Mouse (Mus musculus) left cerebral cortex, adult 9 months (tissue): Measurements from ENCODE around the gene Zfp36.

Source experiments
- DNase-seq, 2 experiments: peaks; one replicate each; pipeline ENCODE4 v3.0.0; 2022; ENCODE audit warnings: low spot score in 2 of 2

Zfp36 gene

DNA sequence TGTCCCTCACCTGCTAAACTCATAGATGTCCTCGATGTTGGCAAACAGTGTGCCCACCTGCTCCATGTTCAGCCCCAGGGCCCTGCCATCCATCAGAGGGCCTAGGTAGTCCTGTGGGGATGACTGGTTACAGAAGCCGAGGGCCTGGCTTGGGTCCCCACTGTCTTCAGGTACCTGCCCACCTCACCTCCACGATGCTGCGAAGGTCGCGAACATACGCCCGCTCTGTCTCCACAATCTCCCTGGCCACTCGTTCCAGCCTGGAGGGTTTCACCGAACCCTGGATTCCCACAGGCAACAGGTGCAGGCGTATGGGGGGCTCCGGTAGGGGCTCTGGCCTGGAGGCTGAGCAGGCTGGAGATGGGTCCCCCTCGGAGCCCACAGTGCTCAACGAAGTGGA lies 10.0 kb downstream of the Zfp36 start:
- no peak for DNase-seq

- no peak for DNase-seq
Observed at GRCm38 (mm10) chr7:28368276-28368920, 11.7 kb downstream of the Zfp36 start.

GRCm38 (mm10) chr7:28367663-28368275 lies 12.3 kb downstream of the Zfp36 start:
- DNase-seq, result no peak

- no peak for DNase-seq
Observed at GRCm38 (mm10) chr7:28362441-28363060, 17.5 kb downstream of the Zfp36 start.

- DNase-seq, result no peak
Observed at GRCm38 (mm10) chr7:28361647-28362341, 18.3 kb downstream of the Zfp36 start.

- no peak for DNase-seq
Observed at GRCm38 (mm10) chr7:28360291-28360690, 19.8 kb downstream of the Zfp36 start.

DNA sequence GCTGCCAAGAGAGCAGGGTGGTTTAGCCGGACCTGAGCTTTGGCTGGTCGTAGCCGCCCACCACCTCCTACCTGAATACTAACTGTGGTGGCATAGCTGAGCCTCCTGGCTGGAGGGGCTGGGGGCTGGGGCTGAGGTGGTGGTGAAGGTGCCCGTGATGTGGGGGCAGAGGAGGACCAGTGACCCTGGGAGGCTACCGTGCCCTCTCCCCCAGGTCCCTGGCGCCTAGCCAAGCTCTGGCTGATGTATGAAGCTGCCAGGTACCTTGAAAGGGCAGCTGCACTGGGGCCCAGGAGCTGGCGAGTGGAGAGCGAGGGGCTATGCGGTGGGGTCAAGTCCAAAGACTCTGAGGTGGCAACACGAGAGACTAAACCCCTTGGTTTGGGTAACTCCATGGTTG lies 20.2 kb downstream of the Zfp36 start:
- DNase-seq, result no peak

DNA sequence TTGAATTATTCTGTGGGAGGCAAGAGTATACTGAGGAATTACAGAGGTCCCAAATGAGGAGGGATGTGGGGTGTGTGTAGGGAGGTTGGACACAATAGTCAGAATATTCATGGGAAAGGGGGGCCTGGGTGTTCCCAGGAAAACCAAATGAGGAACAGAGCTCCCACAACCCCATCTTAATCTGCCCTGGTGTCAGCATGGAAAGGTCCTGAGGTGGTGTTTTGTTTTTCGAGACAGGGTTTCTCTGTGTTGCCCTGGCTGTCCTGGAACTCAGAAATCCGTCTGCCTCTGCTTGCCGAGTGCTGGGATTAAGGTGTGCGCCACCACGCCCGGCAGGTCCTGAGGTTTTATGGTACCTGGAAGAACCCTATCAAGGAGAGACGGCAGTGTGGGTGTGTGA lies 21.6 kb downstream of the Zfp36 start:
- DNase-seq, result no peak

- DNase-seq, result no peak
Observed at GRCm38 (mm10) chr7:28357984-28358383, 22.1 kb downstream of the Zfp36 start.

- DNase-seq, result no peak
Observed at GRCm38 (mm10) chr7:28356981-28357380, 23.1 kb downstream of the Zfp36 start.

DNA sequence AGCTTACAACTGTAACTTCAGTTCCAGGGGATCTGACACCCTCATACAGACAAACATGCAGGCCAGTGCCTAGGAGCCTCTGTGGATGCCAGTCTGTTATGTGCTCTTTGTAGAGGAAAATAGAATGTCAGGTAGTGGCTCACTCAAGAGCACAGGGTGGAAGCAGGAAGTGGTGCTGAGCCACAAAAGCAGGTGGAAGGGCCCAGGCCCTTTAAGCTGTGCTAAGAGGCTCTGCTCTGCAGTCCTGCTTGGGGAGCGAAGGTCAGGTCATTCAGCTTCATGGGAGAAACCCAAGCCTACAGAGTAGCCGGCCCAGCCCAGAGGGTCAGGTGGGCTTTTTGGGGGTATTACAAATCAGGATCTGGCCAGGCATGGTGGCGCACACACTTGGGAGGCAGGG lies 24.8 kb downstream of the Zfp36 start:
- DNase-seq, result no peak

GRCm38 (mm10) chr7:28354596-28354995 lies 25.5 kb downstream of the Zfp36 start:
- no peak for DNase-seq

GRCm38 (mm10) chr7:28354113-28354581 lies 25.9 kb downstream of the Zfp36 start:
- no peak for DNase-seq

DNA sequence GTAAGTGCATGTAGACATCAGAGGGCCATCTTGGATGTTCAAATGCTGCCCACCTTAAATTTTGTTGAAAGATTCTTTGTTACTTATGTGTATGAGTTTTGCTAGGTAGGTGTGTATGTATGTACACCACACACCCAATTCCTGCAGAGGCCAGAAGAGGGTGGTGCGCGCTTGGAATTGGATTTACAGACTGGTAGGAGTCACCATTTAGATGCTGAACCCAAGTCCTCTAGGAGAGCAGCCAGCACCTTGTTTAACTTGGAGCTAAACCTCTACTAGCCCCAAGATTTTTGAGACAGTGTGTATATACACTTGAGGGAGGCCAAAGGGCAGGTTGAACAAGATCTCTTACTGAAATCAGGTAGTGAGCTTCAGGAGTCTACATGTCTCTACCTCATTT lies 26.8 kb downstream of the Zfp36 start:
- DNase-seq, result no peak

DNA sequence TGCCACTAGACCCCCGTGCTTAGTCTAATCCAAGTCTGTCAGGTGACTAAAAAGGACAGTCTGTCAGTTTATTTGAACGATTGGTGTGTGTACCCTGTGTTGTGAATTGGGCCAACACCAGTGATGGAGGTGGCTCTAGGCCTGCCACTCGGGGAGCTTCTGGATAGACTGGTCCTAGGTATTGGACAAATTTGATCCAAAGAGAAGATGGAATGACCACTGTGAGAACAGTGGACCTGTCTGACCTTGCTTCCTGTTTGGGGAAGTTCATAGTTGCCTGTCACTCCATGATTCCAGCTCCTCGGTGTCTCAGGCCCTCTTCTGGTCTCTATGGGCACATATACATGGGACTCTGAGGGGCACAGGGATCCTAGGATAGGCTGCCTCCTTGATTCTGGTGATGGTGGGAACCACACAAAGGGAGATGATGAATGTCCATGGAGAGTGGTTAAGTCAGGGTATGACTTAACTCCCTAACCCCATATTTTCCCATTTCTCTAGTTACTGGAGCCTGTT lies 28.3 kb downstream of the Zfp36 start:
- no peak for DNase-seq

GRCm38 (mm10) chr7:28350155-28350883 lies 29.7 kb downstream of the Zfp36 start, which contains the start of gene Rps16:
Gene Rps16 (plus strand): TSS chr7:28350652.
- DNase-seq, result peak; percentile 89 to 97

DNA sequence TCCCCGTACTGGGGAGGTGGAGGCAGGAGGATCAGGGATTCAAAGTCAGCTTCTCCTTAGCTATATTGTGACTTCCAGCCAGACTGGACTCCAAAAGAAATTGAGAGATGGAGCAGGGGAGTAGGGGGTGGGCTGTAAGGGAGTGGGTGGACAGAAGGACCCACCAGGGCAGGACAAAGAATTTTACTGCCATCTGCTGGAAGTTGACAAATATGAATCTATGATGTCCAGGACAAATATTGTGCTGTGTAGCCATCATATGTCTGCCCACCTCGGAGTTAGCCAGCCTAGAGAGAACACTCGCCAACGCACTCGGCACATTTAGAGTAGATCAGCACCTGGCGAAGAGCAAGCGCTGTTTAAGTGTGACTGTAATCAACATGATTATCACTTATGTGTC lies 31.5 kb downstream of the Zfp36 start:
- no peak for DNase-seq

DNA sequence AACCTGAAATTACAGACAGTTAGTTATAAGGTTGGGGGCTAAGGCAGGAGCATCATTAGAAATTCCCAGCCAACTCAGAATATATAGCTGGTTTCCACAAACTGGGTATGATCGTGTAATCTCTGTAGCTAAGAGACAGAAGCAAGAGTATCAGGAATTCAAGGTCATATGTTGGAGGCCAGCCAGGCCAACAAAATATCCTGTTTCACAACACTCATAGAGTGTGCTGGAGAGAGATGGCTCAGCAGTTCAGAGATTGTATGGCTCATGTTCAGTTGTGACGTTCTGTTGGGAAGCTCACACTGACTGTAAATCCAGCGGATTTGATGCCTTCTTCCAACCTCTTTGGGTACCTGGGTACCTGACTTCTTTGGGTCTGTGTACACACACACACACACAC lies 32.3 kb downstream of the Zfp36 start:
- DNase-seq, result no peak

DNA sequence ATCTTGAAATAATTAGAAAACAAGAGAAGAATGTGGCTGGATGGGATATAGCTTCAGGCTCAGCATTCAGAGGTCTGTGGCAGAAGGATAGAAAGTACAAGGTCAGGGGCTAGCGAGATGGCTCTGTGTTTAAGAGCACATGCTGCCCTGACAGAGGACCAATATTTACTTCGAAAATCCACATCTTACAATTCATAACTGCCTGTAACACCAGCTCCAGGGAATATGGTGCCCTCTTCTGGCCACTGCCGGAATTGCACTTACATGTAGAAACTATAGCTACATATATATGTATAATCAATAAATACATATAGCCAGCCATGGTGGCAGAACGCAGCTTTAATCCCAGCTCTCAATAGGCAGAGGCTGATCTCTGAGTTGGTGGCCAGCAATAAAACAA lies 35.4 kb downstream of the Zfp36 start:
- peak in 1 of 2 experiments; percentile 70 for DNase-seq

DNA sequence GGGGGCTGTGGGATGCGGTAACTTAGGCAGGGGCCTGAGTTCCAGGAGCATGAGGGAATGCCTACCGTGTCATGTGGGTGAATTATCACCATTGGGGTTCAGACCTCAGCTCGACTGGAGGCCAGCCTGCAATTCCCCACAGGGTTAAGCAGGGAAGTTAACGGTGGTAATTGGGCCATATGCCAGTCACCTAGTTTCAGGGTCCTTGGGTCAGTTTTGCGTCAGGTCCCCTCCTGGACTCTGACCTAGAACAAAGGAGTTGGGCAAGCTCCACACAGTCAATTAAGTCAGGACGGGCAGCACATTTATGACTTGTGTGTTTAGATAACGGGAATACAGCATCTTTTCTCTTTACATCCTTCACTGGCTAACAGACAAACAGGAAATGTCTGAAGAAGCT lies 38.7 kb downstream of the Zfp36 start:
- no peak for DNase-seq

DNA sequence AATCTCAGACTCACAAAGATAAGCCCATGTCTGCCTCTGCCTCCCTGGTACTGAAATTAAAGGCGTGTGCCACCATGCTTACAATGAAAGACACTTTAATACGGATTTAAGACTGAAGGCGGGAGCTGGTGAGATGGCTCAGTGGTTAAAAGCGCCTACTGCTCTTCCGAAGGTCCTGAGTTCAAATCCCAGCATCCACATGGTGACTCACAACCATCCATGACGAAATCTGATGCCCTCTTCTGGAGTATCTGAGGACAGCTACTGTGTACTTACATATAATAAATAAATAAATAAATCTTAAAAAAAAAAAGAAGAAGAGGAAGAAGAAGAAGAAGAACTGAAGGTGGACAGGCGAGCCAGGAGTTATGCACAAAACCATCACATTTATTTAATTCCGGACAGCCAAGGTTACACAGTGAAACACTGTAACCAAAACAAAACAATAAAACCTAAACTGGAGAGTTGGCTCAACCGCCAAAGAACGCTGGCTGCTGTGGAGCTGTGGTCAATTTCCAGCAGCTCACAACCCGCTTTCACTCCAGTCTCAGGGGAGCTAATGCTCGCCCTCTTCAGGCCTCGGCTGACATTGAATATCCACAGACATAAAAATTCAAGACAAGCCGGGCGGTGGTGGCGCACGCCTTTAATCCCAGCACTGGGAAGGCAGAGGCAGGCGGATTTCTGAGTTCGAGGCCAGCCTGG lies 40.7 kb downstream of the Zfp36 start:
- peak in 1 of 2 experiments; percentile 36 for DNase-seq
